Mouse (Mus musculus) layer of hippocampus, adult 18-20 months (tissue): ENCODE results near the gene Krtap2-4. TPM values are rescaled to one million over a fixed set of nuclear protein-coding genes. Genes with fewer than 3 reads are reported as not detected.

Experiments used
- DNase-seq, 2 experiments: peaks; one replicate each; pipeline ENCODE4 v3.0.0; 2022; ENCODE audit warnings: low spot score in 2 of 2
- total RNA-seq, 2 experiments: library from RNA; stranded (reverse); gene quantifications; 2 replicates each; pipeline ENCODE4 v1.2.3; 2021

Gene Krtap2-4
- total RNA-seq, 2 experiments from 2014 or later, result not detected

DNA sequence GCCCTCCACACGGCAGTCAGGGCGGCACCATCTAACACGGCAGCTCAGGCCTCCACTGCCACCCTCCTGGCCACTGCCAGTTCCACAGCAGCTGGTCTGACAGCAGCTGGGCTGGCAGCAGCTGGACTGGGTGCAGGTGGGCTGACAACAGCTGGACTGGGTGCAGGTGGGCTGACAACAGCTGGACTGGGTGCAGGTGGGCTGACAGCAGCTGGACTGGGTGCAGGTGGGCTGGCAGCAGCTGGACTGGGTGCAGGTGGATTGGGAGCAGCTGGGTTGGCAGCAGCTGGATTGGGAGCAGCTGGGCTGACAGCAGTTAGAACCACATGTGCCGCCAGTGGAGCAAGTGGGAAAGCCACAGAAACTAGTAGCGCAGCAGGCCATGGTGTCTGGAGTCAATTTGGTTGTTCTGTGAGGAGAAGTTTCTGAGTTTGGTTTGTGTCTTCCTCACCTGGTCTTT, 31.4 kb downstream of the Krtap2-4 start, which contains the start of gene Krtap1-4:
Gene Krtap1-4, minus strand, starts transcription at position 410 of the 460 bp plus-strand sequence.
- no peak for DNase-seq

DNA sequence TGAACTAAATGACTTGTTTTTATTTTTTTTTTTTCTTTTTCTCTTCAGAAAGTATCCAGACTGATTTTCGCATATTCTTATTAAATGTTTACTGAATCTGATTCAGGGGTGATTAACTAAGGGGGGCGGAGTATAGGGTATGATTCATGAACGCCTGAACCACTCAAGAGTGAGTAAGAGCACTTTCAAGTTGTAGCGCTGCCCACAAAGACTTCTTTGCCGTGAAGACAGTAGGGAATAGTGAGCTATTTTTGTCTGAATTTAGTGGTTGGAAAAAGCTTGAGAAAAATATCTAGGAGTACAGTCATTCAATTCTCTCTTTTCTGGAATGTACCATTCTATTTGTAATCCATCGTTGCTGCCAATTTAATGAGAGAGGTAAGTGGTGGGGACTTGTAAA, 33.1 kb downstream of the Krtap2-4 start:
- DNase-seq, result no peak

DNA sequence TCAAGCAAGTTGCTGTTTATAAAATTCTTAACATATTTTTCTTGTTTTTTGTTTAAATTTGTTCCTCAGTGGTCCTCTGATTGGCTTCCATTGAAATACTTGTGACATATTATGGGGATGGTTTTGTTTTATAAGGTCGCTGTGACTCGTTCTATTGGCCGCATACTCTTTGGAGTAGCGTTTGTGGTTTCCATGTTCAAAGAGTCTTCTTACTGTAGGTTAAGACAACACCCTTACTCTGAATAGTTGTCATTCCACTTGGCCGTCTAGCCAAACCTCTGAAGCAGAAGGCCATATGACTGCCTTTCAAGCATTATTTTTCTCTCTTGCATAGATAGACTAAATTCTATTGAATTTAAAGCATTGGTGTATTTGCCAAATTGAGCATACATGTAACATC, 33.6 kb downstream of the Krtap2-4 start:
- DNase-seq, result no peak

DNA sequence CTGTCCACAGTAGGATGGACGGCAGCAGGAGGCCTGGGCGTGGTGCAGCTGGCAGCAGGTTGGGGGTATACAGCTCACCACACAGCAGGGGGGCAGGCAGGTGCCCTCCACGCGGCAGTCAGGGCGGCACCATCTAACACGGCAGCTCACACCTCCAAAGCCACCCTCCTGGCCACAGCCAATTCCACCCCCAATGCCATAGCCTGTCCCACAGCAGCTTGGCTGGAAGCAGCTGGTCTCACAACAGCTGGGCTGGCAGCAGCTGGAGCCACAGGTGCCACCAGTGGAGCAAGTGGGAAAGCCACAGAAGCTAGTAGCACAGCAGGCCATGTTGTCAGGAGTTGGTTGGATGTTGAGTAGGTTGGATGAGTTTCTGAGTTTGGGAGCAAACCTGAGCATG, 34.0 kb downstream of the Krtap2-4 start, which contains the start of gene Krtap1-5:
Gene Krtap1-5, minus strand, starts transcription at position 381 of the 400 bp plus-strand sequence.
- DNase-seq, result no peak

DNA sequence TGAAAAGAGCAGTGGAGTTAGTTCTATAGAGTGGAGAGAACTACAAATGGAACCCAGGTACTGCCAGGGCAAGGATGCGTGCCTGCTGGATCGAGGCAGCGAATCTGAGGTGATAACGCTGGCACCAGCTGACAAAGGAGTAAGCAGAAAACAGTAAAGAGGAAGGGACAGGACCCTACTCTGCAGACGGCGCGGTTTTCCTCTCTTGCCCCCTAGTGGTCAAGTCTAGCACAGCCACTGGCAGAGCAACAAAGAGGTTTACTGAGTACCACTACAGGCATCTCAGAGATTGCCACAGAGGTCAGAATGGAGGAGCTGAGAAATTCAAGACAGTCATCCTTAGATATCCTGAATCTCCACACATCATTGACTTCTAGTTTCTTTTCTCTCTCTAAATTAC, 40.5 kb downstream of the Krtap2-4 start:
- peak; percentile 38 to 83 for DNase-seq

DNA sequence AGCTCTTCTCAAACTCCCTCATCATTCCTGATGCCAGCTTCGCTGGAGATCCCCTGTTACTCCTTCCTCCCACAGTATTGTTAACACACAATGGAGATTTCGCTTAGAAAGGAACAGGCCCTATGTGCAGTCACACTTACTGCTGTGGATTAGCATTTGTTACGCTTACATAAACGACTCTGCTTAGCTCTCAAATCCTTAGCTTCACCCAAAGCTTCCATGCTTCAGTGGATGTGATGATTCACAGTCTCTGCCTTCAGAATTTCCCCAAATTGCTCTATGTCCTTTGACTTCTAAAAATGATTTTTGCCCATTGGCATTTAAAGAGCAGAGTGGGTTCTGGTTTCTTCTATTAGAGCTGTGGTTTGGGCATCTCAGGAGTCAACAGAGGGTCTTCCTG, 41.5 kb downstream of the Krtap2-4 start:
- peak in 1 of 2 experiments; percentile 4 for DNase-seq

DNA sequence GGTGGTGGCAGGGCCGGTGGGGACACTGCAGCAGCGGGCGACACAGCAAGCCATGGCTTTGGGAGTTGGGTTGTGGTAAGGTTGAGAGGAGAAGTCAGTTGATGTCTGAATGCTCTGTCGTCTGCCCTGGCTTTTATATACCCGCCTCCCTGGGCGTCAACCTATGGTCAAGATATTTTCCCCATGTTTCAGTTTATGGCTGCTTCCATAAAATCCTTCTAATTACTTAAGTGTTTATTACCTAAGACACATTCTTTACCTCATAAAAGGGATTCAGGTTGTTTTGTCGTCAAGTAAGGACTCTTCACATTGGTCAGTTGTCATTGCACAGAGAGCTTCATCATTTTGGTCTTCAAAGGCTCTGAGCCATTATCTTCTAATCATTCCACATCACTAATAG, 48.1 kb downstream of the Krtap2-4 start, which contains the start of gene Krtap3-1:
Gene Krtap3-1, minus strand, starts transcription at position 101 of the 400 bp plus-strand sequence.
- no peak for DNase-seq

Other genes with a start within 250 kb of the Krtap2-4 start
- under 1 TPM; 0.20 to 0.25 TPM for gene Krt28, start 239.9 kb downstream of the Krtap2-4 start, total RNA-seq
- gene Krt10, start 225.5 kb downstream of the Krtap2-4 start, total RNA-seq, result 10 to 100 TPM; 12.2 to 13.4 TPM
- 1 to 10 TPM; 1.0 to 1.1 TPM for gene Krt12, start 192.6 kb downstream of the Krtap2-4 start, total RNA-seq
- not detected for gene Krt20, start 176.7 kb downstream of the Krtap2-4 start, total RNA-seq
- not detected for gene Krt23, start 121.7 kb downstream of the Krtap2-4 start, total RNA-seq
- gene Krt39, start 93.5 kb downstream of the Krtap2-4 start, total RNA-seq, result not detected
- gene Krt40, start 71.7 kb downstream of the Krtap2-4 start, total RNA-seq, result not detected
- not detected for gene Krtap3-3, start 64.0 kb downstream of the Krtap2-4 start, total RNA-seq
- not detected for gene Krtap3-2, start 58.0 kb downstream of the Krtap2-4 start, total RNA-seq
- gene Gm11939, start 55.4 kb downstream of the Krtap2-4 start, total RNA-seq, result not detected
- gene Krtap3-1, start 48.2 kb downstream of the Krtap2-4 start, total RNA-seq, result not detected
- gene Krtap1-5, start 33.8 kb downstream of the Krtap2-4 start, total RNA-seq, result not detected
- not detected for gene Krtap1-4, start 31.2 kb downstream of the Krtap2-4 start, total RNA-seq
- gene Krtap1-3, start 23.5 kb downstream of the Krtap2-4 start, total RNA-seq, result not detected
- not detected for gene Krtap9-3, start 16.7 kb downstream of the Krtap2-4 start, total RNA-seq
- not detected for gene Gm11938, start 11.5 kb downstream of the Krtap2-4 start, total RNA-seq
- gene Gm11937, start 4.7 kb downstream of the Krtap2-4 start, total RNA-seq, result not detected
- not detected for gene Gm11562, start 5.6 kb upstream of the Krtap2-4 start, total RNA-seq
- not detected for gene Krtap4-1, start 13.4 kb upstream of the Krtap2-4 start, total RNA-seq
- gene Krtap4-2, start 20.2 kb upstream of the Krtap2-4 start, total RNA-seq, result not detected
- not detected for gene Krtap4-7, start 29.2 kb upstream of the Krtap2-4 start, total RNA-seq
- not detected for gene Gm11555, start 35.4 kb upstream of the Krtap2-4 start, total RNA-seq
- not detected for gene Gm11563, start 44.1 kb upstream of the Krtap2-4 start, total RNA-seq
- not detected for gene Krtap4-6, start 51.1 kb upstream of the Krtap2-4 start, total RNA-seq
- gene Gm14190, start 75.9 kb upstream of the Krtap2-4 start, total RNA-seq, result not detected
- not detected for gene Gm14180, start 119.4 kb upstream of the Krtap2-4 start, total RNA-seq
- not detected for gene Gm11595, start 158.1 kb upstream of the Krtap2-4 start, total RNA-seq
- not detected for gene Krtap4-8, start 165.9 kb upstream of the Krtap2-4 start, total RNA-seq
- not detected for gene Krtap4-9, start 170.4 kb upstream of the Krtap2-4 start, total RNA-seq
- gene Gm11596, start 178.6 kb upstream of the Krtap2-4 start, total RNA-seq, result not detected
- not detected for gene Gm11569, start 184.1 kb upstream of the Krtap2-4 start, total RNA-seq
- gene Gm11554, start 189.6 kb upstream of the Krtap2-4 start, total RNA-seq, result not detected
- gene Krtap4-13, start 195.0 kb upstream of the Krtap2-4 start, total RNA-seq, result not detected
- not detected for gene Gm11564, start 200.8 kb upstream of the Krtap2-4 start, total RNA-seq
- not detected for gene 2300003K06Rik, start 223.2 kb upstream of the Krtap2-4 start, total RNA-seq
- gene Krtap4-16, start 236.8 kb upstream of the Krtap2-4 start, total RNA-seq, result not detected
- gene Gm11568, start 243.1 kb upstream of the Krtap2-4 start, total RNA-seq, result not detected
- not detected for gene Gm11559, start 249.6 kb upstream of the Krtap2-4 start, total RNA-seq